Mouse (Mus musculus) neural tube, embryonic 11.5 days (tissue): ENCODE results near the gene Soga1. TPM values are rescaled to one million over a fixed set of nuclear protein-coding genes. Genes with fewer than 3 reads are reported as not detected.

ENCODE experiments used
- ATAC-seq: fragments of 200-750 bp; cut with Nextera tagmentation; 2 replicates; pipeline ENCODE4 v1.8.0; 2017; ENCODE audit warnings: moderate number of reproducible peaks, mild to moderate bottlenecking, moderate TSS enrichment, moderate library complexity; ENCODE audit not compliant: insufficient read depth, low FRiP score, low TSS enrichment
- DNase-seq: peaks from one replicate; pipeline ENCODE4 v3.0.0-alpha.2; 2015; ENCODE audit warnings: low spot score
- H3K27ac ChIP-seq: fragments of 300-500 bp; sonication (generic); 2 replicates; pipeline ENCODE4 v1.5.1; 2014; ENCODE audit warnings: low read depth, mild to moderate bottlenecking, low read length
- H3K27me3 ChIP-seq: fragments of 300-500 bp; sonication (generic); 2 replicates; pipeline ENCODE4 v1.6.1; 2014; ENCODE audit warnings: mild to moderate bottlenecking, low read length, mixed read lengths; ENCODE audit not compliant: control insufficient read depth, insufficient read depth
- H3K36me3 ChIP-seq: fragments of 300-500 bp; sonication (generic); 2 replicates; pipeline ENCODE4 v1.6.1; 2014; ENCODE audit warnings: mild to moderate bottlenecking, low read length, moderate library complexity, mixed read lengths; ENCODE audit not compliant: control insufficient read depth, insufficient read depth
- H3K4me1 ChIP-seq: fragments of 300-500 bp; sonication (generic); 2 replicates; pipeline ENCODE4 v1.6.1; 2014; ENCODE audit warnings: low read length, mixed read lengths; ENCODE audit not compliant: control insufficient read depth, insufficient read depth
- H3K4me2 ChIP-seq: fragments of 300-500 bp; sonication (generic); 2 replicates; pipeline ENCODE4 v1.6.1; 2014; ENCODE audit warnings: low read depth, mild to moderate bottlenecking, moderate library complexity
- H3K4me3 ChIP-seq: fragments of 300-500 bp; sonication (generic); 2 replicates; pipeline ENCODE4 v1.5.1; 2014; ENCODE audit warnings: low read depth, low read length
- H3K9ac ChIP-seq: fragments of 300-500 bp; sonication (generic); 2 replicates; pipeline ENCODE4 v1.6.1; 2014; ENCODE audit warnings: mild to moderate bottlenecking, low read length
- H3K9me3 ChIP-seq: fragments of 300-500 bp; sonication (generic); 2 replicates; pipeline ENCODE4 v1.6.1; 2016; ENCODE audit warnings: low read length; ENCODE audit not compliant: control insufficient read depth
- WGBS: fragments of 180-500 bp; shearing (Covaris S2); extraction: QIAGEN DNeasy Blood & Tissue Kit; methylation state at CpG from one replicate; pipeline ENCODE4 v1.1.7; 2014; 5-methylcytosine and 5-hydroxymethylcytosine counted together
- polyA plus RNA-seq: library from polyadenylated mRNA; unstranded; fragments of >200 nt; fragmentation: Nextera tagmentation; extraction: Ambion mirVana; gene quantifications from 2 replicates; pipeline ENCODE4 v1.2.1, GENCODE M21; 2014

The Soga1 gene
- polyA plus RNA-seq, 1 experiment from 2014 or later: 7.6 TPM

DNA sequence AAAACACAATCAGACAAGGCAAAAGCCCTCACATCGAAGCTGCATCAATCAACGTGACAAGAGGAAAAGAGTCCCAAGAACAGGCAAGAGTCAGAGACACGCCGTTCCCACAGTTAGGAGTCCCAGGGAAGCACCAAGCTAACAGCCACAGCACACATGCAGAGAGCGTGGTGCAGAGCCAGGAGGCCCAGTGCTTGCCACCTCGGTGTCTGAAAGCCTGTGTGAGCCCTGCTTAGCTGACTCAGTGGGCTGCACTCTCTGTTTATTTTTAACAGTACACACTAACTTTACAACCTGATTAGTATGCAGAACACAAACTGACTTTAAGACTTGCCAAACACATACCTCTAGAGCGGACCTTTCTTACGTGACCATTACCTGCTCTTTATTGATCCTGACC, 25.4 kb upstream of the Soga1 start:
- H3K4me3 ChIP-seq: no peak overlapping the region
- H3K4me2 ChIP-seq: no peak overlapping the region
- WGBS: 86% methylated on average over 8 of the region's 8 CpGs
- no peaks in the 10 kb centered on the region; the same call in 1 of the 2 replicates for H3K36me3 ChIP-seq
- H3K27me3 ChIP-seq: no peaks in the 10 kb centered on the region
- H3K27ac ChIP-seq: no peak overlapping the region
- no peak for DNase-seq
- no peaks in the 10 kb centered on the region for H3K4me1 ChIP-seq
- no peak for ATAC-seq
- no peaks in the 10 kb centered on the region for H3K9me3 ChIP-seq
- no peak overlapping the region for H3K9ac ChIP-seq

DNA sequence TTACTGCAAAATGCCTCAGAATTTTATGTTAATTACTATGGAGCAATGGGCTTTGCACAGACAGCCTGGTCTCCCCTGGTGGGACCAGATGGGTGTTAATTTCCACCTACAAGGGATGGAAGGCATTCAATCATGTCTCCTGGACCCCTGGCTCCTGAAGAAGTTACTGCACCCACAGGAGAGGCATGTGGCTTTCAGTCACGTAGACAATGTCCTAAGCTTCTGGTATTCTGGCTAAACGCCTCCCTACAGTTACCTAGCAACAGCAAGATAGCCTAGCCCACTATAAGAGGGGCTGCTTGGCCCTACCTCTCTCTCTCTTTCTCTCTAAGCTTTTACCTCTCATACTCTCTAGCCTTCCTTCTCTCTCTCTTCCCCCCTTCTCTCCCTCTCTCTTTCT, 23.2 kb upstream of the Soga1 start:
- ATAC-seq: no peak
- H3K9me3 ChIP-seq: no peaks in the 10 kb centered on the region
- H3K27ac ChIP-seq: no peak overlapping the region
- H3K27me3 ChIP-seq: no peaks in the 10 kb centered on the region
- H3K4me1 ChIP-seq: no peaks in the 10 kb centered on the region
- WGBS: 60% methylated on average over 2 of the region's 2 CpGs
- H3K36me3 ChIP-seq: no peaks in the 10 kb centered on the region; the same call in 1 of the 2 replicates
- H3K9ac ChIP-seq: no peak overlapping the region
- H3K4me3 ChIP-seq: no peak overlapping the region
- DNase-seq: no peak
- no peak overlapping the region for H3K4me2 ChIP-seq

DNA sequence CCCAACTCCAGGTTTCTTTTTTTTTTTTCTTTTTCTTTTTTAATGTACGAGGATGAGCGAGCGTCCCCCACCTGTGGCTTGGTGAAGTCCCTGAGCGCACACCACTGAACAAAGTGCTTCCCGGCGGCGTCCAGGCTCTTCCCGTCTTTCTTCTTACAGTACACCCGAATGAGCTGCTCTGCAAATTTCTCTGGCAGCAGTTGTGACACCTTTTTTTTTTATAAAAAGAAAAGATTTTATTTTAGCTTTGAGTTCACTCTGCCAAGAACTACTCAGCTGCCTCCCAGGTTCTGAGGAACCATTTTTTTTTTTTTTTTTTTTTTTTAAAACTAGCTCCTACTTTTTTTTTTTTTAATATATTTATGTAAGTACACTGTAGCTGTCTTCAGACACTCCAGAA, 22.6 kb upstream of the Soga1 start:
- Histone ChIP-seq H3K36me3 (no peaks in the 10 kb centered on the region; the same call in 1 of the 2 replicates), H3K4me3 (no peak overlapping the region), H3K4me1 (no peaks in the 10 kb centered on the region), H3K4me2 (no peak overlapping the region), H3K27ac (no peak overlapping the region), H3K27me3 (no peaks in the 10 kb centered on the region), H3K9me3 (no peaks in the 10 kb centered on the region), H3K9ac (no peak overlapping the region)
- ATAC-seq (no peak), DNase-seq (no peak)
- WGBS: 96% methylated on average over 9 of the region's 9 CpGs

DNA sequence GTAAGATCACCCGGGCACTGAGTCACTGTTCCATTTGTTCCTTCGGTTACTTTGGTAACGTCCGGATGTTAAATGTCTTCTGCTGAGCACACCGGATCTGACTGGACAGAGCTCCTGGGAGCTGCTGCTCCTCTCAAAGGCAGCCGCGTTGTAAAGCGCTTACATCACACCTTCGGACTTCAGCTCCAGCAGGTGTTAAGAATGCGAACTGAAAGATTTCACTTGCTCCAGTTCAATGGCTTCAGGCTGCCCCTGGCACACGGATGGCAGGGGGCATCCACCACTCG, 21.2 kb upstream of the Soga1 start:
- Histone ChIP-seq H3K4me1 (no peaks in the 10 kb centered on the region), H3K27ac (no peak overlapping the region), H3K4me3 (no peak overlapping the region), H3K27me3 (no peaks in the 10 kb centered on the region), H3K36me3 (no peaks in the 10 kb centered on the region; the same call in 1 of the 2 replicates), H3K4me2 (no peak overlapping the region), H3K9me3 (no peaks in the 10 kb centered on the region), H3K9ac (no peak overlapping the region)
- DNase-seq: no peak
- 72% methylated on average over 12 of the region's 12 CpGs for WGBS
- no peak for ATAC-seq

DNA sequence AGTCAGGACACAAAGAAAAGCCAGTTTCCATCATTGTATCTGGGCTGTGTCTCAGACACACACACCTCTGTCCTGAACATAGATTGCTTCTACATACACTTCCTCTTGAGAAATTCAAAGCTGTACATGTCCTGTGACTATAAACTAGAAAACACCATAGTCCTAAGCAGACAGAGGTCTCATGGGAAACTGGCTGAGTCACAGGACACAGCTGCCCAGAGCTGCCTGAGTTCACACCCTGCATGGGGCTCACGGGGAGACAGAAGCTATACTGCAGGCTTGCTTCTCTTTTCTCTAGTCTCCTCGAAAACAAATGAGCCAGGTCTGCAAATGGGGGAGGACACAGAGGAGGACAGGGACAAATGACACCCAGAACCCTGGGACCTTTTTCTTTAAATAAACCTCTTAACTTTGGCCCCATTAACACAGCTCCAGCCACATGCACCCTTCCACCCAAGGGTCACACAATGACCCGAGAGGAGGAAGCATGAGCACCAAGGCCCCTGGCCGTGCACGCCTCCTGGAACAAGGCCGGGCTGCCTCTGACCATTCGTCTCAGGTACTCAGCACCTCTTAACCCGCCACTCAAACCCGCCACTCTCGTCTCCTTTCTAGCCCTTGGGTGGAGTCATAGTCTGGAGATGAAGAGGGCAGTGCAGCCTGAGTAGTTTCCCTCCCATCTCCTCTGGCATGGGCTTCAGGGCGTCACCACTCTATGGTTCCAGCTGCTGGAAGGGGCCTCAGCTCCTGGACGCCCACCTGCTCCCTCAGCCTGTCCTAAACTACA, 20.7 kb upstream of the Soga1 start:
- Histone ChIP-seq H3K4me1 (no peaks in the 10 kb centered on the region), H3K36me3 (no peaks in the 10 kb centered on the region; the same call in 1 of the 2 replicates), H3K9ac (no peak overlapping the region), H3K27ac (no peak overlapping the region), H3K9me3 (no peaks in the 10 kb centered on the region), H3K27me3 (no peaks in the 10 kb centered on the region), H3K4me3 (no peak overlapping the region), H3K4me2 (no peak overlapping the region)
- no peak for ATAC-seq
- 72% methylated on average over 12 of the region's 12 CpGs for WGBS
- DNase-seq: no peak

DNA sequence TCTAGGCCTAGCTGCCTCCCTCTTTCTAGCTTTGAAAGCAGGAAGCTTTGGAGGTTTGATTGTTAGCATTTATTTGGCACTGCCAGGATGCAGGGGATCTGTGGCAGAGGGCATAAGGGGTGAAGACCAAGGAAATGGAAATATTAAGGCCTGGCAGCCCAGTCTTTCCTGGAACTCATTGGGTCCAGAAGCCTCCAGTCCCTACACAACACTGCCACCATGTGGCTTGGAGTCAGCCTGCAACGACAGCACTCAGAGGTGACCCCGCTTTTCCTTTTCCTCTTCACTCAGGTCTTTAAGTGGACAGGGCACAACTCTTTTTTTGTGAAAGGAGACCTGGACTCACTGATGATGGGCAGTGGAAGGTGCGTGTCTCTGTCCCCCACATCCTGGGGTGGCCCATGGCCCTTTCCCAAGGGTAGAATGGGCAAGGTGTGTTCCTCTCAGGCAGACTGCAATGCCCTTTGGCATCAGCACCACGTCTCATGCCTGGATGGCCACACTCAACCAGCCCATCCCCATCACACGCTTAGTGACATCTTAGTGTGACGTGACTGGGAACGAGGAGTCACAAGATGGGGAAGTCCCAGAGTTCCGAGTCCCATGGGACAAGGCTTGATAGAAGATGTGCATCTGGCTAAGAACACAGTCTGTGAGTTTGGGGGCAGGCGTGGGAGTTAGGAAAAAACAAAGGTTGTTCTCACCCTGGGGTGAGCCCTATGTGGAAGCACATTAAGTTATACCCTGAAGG, 16.1 kb upstream of the Soga1 start:
- Histone ChIP-seq H3K4me3 (no peak overlapping the region), H3K4me2 (no peak overlapping the region), H3K36me3 (no peaks in the 10 kb centered on the region; the same call in 1 of the 2 replicates), H3K27ac (no peak overlapping the region), H3K27me3 (no peaks in the 10 kb centered on the region), H3K4me1 (no peaks in the 10 kb centered on the region), H3K9ac (no peak overlapping the region), H3K9me3 (no peaks in the 10 kb centered on the region)
- WGBS: 69% methylated on average over 9 of the region's 9 CpGs
- peak; percentile 77 for DNase-seq
- ATAC-seq: no peak

DNA sequence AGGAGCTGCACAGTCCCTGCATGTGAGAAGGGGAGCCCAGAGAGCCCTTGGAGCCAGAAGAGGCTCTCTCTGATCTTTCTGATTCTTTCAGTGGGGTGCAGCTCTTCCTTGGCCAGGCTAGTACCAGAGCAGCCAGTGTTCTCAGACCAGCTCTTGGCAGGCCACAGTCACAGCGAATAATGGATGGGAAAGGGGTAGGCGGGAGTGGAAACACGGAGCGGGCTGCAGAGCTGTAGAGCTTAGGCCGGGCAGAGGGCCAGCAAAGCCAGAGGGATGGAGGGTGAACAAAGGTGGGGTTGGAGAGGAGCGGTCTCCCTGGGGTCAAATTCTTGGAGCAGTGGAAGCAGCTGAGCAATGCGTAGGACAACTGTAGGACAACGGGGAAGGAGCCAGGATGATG, 13.0 kb upstream of the Soga1 start:
- no peak for DNase-seq
- Histone ChIP-seq H3K4me3 (no peak overlapping the region), H3K27ac (no peak overlapping the region), H3K9ac (no peak overlapping the region), H3K9me3 (no peaks in the 10 kb centered on the region), H3K36me3 (no peaks in the 10 kb centered on the region), H3K27me3 (no peaks in the 10 kb centered on the region), H3K4me1 (no peaks in the 10 kb centered on the region), H3K4me2 (no peak overlapping the region)
- WGBS: 59% methylated on average over 8 of the region's 8 CpGs
- no peak for ATAC-seq

DNA sequence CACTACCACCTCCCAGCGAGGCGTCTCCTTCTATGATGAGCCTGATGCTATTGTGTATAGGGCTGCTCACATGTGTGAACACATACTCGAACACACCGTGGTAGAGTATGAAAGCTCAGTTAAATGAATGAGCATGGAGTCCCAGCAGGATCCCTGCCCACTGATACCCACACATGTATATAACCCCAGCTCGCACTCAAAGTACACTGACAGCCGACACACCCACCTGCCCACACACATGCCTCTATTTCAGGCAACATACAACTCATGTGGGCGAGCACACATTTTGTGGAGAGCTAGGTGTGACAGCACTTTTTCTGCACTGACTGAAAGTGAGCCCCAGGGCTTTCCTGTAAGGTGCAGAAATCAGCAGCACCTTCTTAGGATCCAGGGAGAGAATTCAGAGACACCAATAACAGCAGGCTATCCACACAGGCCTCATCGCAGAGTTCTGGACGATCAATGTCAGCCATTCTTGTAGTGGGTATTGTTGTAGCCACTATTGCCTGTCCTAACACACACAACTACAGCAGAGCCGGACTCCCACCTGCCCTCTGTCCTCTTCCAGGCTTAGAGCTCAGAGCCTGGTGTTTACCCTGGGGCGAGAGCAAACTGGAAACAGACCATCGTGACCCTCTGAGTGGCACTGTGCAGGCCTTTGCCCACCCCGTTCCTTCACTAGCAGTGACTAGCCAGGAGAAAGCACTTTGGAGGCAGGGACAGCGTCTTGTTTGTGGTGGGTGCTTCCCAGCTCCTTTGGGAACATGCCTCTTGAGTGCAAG, 8.7 kb upstream of the Soga1 start:
- Histone ChIP-seq H3K4me1 (no peaks in the 10 kb centered on the region), H3K27me3 (no peaks in the 10 kb centered on the region), H3K4me2 (no peak overlapping the region), H3K9ac (no peak overlapping the region), H3K9me3 (no peaks in the 10 kb centered on the region), H3K4me3 (no peak overlapping the region), H3K27ac (no peak overlapping the region), H3K36me3 (no peaks in the 10 kb centered on the region)
- ATAC-seq: no peak
- no peak for DNase-seq
- WGBS: 85% methylated on average over 14 of the region's 14 CpGs
